Comparison of ENCODE assay signal across 8 mouse cellular contexts in the genomic region with DNA sequence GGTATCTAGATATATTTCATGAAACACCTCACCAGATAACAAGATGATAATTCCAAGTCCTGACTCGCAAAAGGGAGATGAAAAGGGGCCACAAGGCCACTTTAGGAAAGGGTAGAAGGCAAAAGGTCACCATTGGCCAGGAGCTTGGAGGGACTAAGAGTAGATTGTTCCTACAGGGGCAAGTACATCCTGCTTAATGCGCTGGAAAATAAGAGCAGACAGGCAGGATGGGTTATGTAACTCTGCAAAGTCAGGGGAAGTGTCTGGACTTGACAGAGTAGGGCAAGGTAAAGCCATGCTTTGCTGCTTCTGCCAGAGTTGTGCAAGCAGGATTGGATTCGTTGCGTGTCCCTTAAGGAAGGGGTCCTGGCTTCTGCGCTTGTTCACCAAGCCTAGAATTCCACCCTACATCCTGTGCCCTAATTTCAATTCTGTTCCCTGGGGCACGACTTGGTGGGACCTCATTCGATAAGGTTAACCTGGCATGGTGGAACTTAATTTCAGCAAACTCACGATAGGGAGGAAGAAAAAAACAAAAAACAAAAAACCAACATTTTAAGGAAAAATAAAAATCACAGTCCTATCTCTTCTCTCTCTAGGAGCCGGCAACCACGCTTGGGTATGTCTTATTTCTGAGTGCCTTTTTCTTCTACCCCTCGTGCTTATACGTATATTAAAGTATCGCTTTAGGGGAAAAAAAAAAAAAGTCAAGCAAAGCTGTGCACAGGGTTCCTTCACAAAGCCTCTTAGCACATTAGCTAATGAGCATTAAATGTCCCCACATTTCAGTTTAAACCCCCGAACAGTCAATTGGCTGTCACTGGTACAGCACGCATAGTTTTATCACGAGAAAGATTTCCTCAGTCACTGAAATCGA. TPM values are rescaled to one million over a fixed set of nuclear protein-coding genes. Genes with fewer than 3 reads are reported as not detected.
DNase-seq lines count a peak whose midpoint lies in the region; ATAC-seq lines count a peak whose summit lies in the region.

No protein-coding gene starts in this region.

- WGBS in limb, embryonic 12.5 days = 22% methylated on average over 17 of the region's 17 CpGs

- peaks cover 14% of the 10 kb centered on the region; the same call in 1 of the 2 replicates for H3K27me3 ChIP-seq in limb, embryonic 12.5 days

- H3K36me3 ChIP-seq in limb, embryonic 12.5 days = no peaks in the 10 kb centered on the region

- H3K27ac ChIP-seq in limb, embryonic 12.5 days = no peak overlapping the region

- peak overlapping the region; percentile 80 for H3K4me3 ChIP-seq in limb, embryonic 12.5 days (replicated peaks)

- DNase-seq in cerebellum, adult 18-20 months = peak; percentile 56 to 62
- DNase-seq in cerebellum, adult 11 months = no peak
- DNase-seq in urinary bladder, postnatal 14 days (ENCODE audit: low spot score) = peak; percentile 32
- DNase-seq in urinary bladder, adult 18-20 months (ENCODE audit: low spot score in 2 of 2) = no peak
- peak; percentile 24 for DNase-seq in retina, embryonic 14.5 days (ENCODE audit: low spot score)
- no peak for DNase-seq in spleen, postnatal 10 days (ENCODE audit: low spot score in 2 of 2)
- DNase-seq in urinary bladder, postnatal 25 days (ENCODE audit: low spot score) = no peak

- peak overlapping the region; percentile 97 for H3K4me2 ChIP-seq in limb, embryonic 12.5 days

- no peak for ATAC-seq in limb, embryonic 12.5 days (ENCODE audit: insufficient number of reproducible peaks, insufficient read depth, low FRiP score, low TSS enrichment, low read depth)

- no peaks in the 10 kb centered on the region for H3K9me3 ChIP-seq in limb, embryonic 12.5 days

- H3K4me1 ChIP-seq in limb, embryonic 12.5 days (replicated peaks) = peaks cover 4% of the 10 kb centered on the region

- H3K9ac ChIP-seq in limb, embryonic 12.5 days (replicated peaks) = peak overlapping the region; percentile 81; the same call in 1 of the 2 replicates

RNA-seq across cellular contexts. Expression of a gene that starts 1.1 kb away (rescaled TPM):
- 2.4 and 2.8 TPM in 2 replicates for polyA plus RNA-seq in limb, embryonic 12.5 days (2016; fragmentation: Nextera tagmentation; extraction: Ambion mirVana)

Comparison
In these comparisons a context has a peak if more than half of its experiments do, and no peak if none do; other contexts are left out.
1. DNase-seq: peak in cerebellum, adult 18-20 months (2 of 2), urinary bladder, postnatal 14 days (single experiment) and retina, embryonic 14.5 days (single experiment); none in cerebellum, adult 11 months (single experiment), urinary bladder, adult 18-20 months (0 of 2), spleen, postnatal 10 days (0 of 2) and urinary bladder, postnatal 25 days (single experiment).